Mouse (Mus musculus) heart, adult 11 months (tissue): ENCODE measurements at regions not wholly inside any gene's neighbourhood (a gene's known extent, or its start where the extent isn't known, plus 50 kb on each side); places are given as distances from the start of the nearest gene placed in this dataset.

Experiments used
- DNase-seq: peaks from one replicate; pipeline ENCODE4 v3.0.0; 2022

DNA sequence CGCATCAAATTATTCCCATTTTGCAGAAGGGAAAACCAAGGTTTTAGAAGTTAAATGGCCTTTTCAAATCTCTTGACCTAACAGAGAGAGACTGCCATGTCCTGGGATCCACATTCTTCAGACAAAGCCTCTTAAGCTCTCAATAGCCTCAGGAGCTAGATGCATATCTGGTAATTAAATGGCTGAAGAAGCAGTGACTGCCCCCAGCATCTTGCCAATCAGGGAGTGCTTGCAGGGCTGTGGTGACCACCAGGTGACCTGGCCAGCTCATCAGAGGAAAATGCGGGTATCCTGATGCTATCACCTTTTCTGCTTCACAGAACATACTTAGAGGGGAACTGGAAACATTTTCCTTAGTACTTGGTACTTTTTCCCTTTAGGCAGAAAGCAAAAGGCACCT is 227.2 kb downstream of the Wdr11 start:
- peak; percentile 35 for DNase-seq

DNA sequence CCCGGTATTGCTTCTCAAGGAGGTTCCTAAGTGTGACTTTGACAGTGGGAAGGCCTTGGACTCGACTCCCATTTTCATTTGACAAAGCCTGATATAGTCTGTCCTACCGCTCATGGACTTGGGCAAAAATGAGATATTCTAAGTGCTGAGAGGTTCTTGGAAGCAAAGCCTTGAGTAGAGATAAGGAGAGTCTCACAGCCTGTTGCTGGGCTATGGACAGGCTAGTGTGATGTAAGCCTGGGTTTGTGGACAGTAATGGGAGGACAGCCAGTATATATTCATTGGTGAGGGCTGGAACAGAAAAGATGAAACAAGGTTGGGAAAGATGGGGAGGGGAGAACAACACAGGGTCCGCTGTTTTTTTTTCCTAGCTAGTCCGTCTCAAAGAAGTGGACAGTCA is 228.0 kb downstream of the Wdr11 start:
- peak; percentile 92 for DNase-seq

DNA sequence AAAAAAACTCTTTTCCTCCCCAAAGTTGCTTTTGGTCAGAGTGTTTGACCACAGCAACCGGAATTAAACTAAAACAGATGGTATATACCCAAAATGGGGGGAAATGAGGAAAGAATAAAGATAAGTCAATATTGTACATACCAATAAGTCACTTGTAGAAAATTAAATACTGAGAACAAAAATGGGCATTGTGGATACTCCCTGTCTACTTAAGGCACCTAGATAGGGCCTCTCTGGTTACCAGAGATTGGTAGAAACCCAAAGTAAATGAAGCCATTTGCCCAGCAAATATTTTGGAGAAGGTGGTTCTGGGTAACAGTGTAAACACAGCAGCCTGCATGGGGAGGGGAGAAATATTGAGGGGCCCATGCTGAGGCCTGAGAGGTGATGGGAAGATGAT is 237.3 kb downstream of the Wdr11 start:
- DNase-seq, result peak; percentile 24

DNA sequence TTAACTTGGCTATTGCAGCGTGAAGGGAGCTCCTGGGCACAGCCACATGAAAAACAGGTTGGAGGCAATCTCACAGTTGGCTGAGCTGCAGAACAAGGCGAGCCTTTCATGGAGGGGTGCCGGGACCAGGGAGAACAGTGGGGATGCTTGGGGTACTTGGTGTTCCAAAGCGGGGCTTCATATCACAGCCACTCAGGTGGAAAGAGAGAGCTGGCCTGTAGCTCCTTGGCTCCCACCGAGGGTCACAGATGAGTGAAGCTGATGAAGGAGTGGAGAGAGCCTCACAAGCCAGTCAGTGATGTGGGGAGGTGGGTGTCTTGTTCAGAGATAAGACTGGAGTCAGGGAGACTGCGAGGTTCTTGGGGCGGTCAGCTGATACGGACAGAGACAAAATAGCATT is 241.2 kb downstream of the Wdr11 start:
- peak; percentile 81 for DNase-seq

DNA sequence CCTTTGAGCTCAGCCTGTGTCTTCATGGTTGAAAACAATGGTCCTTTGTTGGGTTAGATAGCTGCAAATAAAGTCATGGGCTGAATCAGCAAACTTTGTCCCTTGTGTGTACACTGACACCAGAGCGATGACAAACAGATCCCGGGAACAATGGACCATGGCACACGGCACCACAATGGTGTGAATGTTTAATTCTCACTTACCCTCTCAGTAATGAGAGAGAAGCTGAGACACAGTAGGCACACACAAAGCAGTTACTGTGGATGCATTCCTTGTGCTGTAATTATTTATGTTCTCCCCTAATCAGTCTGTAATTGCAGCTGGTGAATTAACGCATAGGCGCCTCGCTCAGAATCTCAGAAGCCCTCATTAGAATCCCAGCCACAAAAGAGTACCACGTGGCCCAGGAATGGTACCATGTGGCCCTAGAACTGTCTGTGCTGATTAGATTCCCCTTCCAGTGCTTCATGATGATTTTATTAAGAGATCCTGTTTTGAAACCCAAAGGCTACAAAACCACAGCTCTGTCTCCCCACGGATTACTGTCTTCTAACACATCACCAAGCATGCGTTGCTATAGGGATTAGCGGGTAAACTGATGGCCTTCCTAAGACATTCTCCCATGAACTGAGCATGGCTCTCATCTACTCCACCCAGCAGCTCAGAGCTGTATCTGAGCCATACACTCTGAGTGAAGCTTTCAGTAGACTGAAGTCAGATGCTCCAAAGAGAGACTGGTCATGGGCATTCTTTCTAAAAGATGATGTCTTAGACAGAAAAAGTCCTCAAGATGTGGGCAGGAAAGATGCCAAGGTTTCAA is 250.8 kb downstream of the Wdr11 start:
- peak; percentile 56 for DNase-seq

DNA sequence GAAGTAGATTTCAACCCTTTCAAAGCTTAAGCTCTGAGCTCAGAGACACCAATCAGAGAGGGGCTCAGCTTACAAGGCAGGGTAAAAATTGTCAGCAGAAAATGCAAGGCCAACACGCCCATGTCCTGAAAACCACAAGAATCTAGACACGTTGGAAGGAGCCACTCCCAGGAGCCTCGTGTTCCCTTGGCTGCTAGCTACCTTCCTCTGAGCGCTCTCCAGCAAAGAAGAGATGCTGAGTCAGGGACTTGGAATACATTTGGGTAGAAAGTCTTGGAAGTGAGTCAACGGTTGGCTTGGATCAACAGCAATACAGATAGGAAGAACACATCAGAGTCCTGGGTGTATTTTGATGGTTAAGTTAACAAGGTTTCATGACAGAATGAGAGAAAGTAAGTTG is 255.5 kb downstream of the Wdr11 start:
- no peak for DNase-seq

DNA sequence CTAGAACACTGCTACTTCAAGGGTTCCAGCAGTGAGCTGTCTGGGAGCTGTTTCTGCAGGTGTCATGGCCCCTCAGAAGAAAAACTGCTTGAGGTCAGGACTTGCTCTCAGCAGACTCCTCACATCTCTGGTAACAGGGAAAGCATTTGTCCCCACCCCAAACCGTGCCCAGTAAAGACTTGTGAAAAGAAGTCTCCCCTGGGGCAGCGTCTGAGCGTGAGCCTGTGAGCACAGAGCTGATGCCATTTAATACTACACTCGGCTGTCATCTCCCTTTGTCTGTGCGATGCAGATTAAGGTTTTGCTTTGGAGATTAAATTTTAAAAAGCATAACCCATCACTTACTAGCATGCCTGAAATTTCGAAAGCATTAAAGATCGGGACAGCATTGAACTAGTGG is 261.9 kb downstream of the Wdr11 start:
- peak; percentile 43 for DNase-seq

DNA sequence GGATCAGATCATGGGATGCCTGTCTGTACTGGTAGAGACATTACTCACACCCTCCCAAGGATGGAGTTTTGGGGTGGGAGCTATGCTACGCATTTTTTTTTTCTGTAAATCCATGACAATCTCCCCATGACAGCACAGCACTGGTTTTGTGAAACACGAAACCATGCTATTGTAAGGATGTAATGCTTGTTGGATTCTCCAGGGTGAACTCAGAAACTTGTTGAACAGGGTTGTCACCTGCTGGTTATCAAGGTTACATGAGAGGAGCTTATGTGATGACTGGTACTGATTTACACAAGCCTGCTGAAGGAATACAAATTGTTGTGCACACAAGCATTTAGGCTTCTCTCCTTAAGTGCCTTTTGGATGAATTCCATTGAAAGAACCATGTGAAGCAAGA is 263.3 kb downstream of the Wdr11 start:
- no peak for DNase-seq

DNA sequence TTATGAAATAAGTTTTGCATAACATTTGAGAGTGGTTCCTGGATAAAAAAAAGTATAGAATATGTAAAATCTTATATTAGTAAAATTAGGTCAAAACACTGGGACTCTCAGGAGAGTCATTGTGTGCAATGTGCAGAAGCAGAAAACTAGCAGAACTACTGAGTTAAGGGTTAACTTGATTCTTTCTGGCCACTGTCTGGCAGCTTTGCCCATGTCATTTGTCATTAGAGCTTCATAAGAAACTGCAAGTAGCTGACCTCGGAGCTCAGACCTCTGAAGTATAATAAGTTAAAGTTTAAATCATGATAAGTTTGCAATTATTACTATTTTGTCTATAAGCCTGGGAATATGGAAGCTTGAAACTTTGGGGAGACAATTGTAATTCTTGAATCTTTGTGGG is 271.3 kb downstream of the Wdr11 start:
- DNase-seq, result no peak

DNA sequence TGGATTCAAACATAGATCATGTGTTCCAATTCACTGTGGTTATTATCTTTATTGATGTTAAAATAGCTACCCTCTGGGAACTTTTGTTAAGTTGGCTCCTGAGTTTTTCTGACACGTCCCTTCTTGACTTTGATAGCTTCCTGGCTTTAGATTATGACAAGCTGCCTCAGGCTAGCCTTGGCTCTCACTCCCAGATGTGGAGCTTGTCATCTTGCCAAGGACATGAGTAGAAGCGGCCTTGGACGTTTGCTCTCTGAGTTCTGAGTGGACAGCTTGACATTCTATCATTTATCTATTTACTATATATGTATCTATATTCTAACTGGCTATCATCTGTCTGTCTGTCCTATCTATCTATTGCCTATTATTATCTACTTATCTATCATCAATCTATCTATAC is 273.9 kb downstream of the Wdr11 start:
- no peak for DNase-seq

DNA sequence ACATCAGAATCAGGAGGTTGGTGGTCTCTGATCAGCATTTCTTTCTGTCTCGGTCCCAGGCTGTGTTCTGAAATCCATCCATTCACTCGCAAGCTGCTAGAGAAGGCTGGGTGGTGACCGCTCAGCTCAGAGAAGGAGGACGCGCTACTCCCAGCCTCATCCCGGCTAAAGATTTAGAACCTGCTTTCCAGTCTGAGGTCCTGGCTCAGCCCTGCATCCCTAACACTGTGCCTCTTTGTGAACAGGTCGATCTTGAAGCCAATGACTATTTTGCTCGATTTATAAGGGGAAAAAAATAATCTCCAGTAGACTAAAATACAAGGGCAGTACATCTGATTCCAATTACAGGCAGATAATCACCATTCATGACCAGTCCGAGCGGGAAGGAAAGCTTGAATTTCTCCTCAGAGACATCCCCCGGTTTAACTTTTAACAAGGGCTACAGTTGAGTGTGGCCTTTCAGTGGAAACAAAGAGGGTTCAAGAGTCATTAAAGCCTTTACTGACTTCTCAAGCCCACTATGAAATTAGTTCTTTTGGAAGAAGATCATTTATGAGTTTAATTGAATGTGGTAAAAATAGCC is 280.6 kb downstream of the Wdr11 start:
- DNase-seq, result no peak

DNA sequence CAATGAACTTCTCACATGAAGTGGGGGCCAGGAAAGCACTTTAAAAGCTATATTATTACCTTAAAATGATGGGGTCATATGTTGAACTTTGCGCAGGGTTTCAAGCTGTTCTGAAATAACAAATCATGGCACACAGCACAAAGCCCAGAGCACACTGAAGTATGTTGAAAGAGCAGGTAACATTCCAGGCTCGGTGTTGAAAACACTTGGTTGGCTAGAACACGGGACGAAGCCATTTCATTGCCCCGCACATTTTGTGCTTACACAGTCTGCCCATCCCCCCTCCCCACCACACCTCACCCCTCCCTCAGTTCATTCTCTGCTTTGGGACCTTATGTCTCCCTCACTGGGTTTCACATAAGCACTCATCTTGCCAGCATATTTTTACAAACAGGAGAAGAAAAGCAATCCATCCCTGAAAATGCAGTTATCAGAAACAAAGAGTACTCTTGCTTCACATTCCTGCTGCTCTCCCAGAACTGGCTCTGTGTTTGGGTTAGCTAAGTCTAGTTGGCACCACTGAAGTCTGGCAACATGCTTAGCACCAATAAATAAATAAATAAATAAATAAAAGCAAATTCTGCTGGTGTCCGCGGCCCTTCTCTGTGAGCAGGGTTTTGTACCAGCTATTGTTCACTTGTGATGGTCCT is 284.7 kb downstream of the Wdr11 start:
- no peak for DNase-seq

DNA sequence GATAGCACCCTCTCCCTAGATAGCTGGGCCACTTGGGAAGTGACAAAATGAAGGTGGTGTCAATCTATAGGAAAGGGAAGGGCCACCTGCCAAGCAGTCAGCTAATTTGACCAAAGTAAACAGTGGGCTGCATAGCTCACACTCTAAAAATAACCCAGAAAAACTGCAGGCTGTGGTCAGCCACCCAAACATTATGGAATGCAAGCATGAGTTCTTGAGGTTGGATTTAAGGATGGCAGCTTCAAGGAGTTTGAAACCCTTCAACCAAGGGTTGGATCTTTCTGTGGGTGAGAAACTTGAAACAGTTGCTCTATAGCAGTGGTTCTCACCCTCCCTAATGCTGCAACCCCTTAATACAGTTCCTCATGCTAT is 285.2 kb downstream of the Wdr11 start:
- DNase-seq, result no peak

DNA sequence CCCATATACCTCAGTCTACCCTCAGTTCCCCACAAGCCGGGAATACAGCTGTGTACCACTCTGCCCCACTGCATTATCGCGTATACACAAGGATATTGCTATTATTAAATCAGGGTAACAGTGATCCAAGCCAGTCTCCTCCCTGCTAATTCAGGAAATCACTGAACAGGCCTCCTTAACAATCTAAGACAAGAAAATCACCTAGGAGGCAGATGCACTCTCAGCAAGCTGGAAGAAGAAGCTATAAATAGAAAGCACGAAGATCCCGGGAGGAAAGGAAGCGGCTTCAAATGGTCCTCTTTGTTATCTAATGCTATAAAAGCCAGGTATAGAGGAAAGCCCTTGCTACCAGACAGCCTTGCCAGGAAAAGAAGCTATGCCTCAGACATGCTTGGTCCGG is 304.6 kb downstream of the Wdr11 start:
- no peak for DNase-seq

DNA sequence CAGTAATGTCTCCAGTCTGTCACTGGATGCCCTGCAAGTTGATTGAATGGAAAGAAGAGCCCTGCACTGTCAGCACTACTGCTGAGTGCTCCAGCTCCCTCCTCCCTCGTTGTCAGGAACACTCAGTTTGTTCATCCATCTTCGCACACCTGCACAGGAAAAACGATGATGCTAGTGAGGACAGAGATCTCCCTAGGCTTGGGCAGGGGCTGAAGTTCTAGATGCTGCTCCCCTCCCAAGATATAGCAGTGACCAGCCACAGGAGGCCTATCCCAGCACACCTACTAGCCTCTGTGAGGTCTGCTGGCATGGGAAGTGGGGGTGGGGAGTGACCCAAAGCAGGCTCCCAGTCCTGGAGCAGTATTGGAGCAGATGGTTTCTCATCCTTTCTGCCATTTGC is 305.8 kb downstream of the Wdr11 start:
- DNase-seq, result no peak

DNA sequence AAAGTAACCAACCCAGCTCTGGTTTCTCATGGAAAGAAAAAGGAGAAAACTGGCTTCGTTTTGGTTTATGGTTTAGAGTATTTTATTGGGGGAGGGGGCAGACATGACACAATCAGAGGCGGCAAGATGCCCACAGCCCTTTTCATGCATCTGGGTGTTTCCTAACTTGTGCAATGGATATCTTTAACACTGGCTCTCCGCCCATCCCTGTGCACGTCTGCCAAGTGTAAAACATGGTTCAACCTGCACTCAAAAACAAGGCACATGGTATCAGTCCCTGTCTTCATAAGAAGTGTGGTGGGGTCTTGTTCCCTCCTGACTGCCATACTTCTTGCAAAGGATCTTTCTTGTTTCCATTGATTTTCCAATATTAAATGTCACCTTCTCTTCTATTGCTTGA is 310.6 kb downstream of the Wdr11 start:
- DNase-seq, result no peak

DNA sequence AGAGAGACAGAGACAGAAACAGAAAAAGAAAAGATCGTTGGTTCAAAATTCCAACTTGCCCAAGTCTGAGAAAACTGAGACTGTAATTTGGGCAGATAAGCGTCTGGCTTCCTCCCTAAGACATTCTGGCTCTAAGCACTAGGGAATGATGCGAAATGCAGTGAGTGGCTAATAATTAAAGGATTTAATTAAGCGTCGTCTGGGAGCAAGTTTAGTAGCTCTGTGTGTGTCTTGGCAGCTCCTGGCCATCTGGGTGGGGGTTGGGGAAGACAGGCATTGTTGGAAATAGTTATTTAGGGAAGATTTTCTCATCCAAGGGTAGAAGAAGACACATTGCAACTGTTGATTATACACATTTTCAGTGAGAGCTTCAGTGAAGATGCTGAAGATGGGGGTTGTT is 311.5 kb downstream of the Wdr11 start:
- DNase-seq, result no peak

DNA sequence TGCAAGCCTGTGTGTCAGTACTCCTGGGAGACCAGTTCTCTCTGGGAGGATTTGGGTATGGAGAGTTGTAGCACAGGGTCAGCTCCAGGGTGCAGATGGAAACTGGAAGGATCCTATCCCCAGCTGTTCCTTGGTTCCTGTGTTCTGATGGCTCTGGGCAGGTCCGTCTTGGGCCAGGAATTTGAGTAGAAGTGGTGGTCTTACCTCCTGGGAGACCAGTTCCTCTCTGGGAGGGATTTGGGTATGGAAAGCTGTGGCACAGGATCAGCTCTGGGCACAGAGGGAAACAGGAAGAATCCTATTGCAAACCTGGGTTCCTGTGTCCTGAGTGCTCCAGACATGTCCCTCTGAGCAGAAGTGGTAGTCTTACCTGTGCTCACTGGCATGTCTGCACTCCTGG is 314.5 kb downstream of the Wdr11 start:
- DNase-seq, result peak; percentile 83

DNA sequence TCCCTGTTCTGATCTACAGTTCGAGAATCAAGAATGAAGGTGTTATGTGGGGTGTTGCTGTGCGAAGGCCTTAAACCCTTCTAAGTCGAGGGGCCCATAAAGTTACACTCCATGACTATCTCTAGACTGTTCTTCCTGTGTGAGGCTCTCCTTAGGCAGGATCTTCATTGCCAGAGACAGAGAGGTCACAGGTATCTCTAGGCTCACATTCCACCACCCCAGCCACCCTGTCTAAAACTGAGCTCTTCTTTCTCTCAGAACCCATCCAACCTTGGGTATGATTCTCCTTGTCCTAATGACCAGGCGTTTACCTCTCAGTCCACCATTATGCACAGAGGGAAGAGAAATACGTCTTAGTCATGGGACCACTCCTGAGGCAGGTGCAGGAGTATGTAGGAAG is 317.2 kb downstream of the Wdr11 start:
- DNase-seq, result peak; percentile 56

DNA sequence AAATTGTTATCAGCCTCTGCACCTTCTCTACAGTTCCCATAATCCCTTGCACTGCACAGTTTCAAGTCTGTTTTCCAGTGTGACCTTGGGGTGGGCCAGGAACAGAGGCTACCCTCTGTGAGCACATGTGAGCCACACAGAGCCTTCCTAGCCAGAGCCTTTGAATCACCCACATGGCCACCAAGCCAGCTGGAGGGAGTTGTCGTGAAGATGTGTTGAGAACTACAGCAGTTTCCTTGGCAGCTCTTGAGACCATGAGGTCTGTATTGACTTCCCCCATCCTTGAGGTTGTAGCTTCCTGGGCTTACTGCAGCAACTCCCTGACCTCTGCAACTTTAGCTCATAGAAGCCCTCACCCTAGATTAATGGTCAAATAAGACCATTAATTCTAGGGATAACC is 318.1 kb downstream of the Wdr11 start:
- peak; percentile 65 for DNase-seq

DNA sequence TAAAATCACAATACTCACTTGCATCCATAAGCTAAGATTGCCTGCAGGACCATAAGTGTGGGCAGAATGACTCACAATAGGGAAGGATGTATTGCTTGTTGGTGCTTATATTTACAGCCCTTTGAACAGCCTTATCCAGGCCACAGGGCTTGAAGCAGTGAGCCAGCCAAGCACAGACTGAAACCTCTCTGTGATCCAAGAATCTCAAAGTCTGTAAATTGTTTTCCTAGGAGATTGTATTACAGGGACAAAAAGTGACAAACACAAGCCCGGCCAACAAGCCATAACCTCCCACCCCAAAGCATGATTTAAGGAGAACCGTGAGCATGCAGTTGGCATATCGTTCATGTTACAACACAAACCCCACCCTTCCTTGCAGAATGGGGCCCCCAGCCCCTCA is 319.2 kb downstream of the Wdr11 start:
- DNase-seq, result peak; percentile 83

DNA sequence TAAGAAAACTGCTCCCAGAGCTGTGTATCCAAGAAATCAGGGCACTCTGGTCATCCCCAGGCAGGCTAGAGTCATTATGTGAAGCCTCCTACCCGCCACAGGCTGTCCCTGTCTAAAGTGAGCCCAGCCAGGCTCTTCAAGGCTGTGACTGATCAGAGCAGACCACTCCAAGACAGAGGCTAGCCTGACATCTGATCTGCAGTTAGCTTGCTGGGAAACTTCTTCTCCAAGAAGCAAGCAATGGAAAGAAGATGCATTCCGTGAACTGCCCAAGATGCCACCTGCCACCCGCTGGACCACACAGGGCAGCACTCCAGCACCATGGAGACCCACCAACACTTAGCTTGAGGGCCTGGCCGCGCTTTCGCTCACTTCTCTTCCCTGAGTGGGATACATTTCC is 323.2 kb downstream of the Wdr11 start:
- DNase-seq, result peak; percentile 64

DNA sequence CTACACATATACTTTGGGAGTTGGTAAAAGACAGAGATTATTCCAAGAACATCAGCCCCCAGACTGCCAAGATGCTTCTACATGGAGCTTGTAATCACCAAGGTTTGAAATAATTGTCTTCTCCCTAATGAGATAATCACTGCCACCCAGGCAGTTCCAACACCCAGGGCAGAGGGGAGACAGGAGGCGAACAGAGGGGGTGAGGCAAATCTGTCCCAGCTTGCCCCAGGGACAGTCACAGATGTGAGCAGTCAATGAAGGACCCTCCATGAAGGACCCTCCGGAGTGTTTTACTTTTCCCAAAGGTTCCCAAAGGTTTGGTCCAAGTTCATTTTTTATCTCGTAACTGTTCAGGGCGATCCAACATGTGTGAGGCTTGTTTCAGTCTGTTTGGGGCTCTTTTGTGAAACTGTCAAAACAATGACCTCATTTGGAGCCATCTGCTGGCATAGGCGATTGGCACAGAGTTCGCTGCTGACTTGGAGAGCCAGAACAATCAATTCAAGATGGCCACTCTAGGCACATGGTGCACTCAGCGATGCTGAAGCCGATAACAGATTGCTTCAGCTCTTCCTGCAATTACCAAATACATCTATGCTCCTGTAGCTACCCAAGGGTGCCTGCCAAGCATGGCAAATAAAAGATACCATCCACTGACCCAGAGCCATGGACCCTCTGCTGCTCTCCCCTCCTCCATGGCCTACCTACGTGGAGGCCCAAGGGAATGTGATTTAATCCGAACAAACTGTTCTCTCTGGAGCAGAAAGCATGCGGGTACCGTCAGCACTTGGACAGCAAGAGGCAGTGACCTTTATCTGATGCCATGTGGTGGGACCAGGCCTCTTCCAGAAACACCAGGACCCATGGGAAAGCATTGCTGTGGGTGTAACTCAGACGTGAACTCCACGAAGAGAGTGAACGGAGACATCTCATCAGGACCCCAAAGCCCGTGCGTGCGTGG is 326.9 kb downstream of the Wdr11 start:
- DNase-seq, result no peak
